Mouse (Mus musculus): ENCODE results near the gene Gm49325. TPM values are rescaled to one million over a fixed set of nuclear protein-coding genes. Genes with fewer than 3 reads are reported as not detected.
A peak's percentile ranks its signal among the peaks of the same experiment; 100 is the strongest.

Gm49325 gene
- polyA plus RNA-seq, 1 experiment from 2014 or later, result 3.0 TPM

DNA sequence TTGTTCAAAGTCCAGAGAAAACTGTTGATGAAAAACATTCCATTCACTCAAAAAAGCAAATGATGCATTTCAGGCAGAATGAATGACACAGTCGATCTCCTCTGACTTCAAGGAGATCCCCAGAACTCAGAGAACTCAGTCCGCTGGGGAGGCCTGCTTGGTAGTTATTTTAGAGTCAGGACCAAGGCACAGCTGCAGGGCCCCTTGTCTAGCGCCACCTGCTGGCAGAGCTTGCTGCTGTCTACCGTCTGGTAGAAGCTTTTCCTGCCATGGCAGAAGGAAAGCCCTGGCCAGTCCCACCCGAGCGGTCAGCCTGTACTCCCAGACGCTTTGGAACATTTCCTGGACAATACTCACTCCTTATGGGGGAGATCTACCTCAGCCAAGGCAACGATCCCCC is 39.3 kb upstream of the Gm49325 start:
- ATAC-seq (ENCODE audit: insufficient read depth) (no peak), DNase-seq (peak; percentile 87)
- H3K4me3 ChIP-seq (ENCODE audit: low read depth, low read length), result no peak overlapping the region
- no peak overlapping the region for H3K4me2 ChIP-seq
- no peaks in the 10 kb centered on the region for H3K4me1 ChIP-seq (ENCODE audit: insufficient read depth)
- H3K27me3 ChIP-seq (ENCODE audit: insufficient read depth, low read length), result no peaks in the 10 kb centered on the region
- WGBS, result 33% methylated on average over 8 of the region's 8 CpGs
- H3K36me3 ChIP-seq (ENCODE audit: insufficient read depth), result no peaks in the 10 kb centered on the region
- H3K9ac ChIP-seq, result no peak overlapping the region
- TF ChIP-seq CTCF (IDR thresholded peaks at IDR 0.05; ENCODE audit: low read depth), result peak; percentile 82
- H3K27ac ChIP-seq (ENCODE audit: low read depth), result no peak overlapping the region
- no peaks in the 10 kb centered on the region for H3K9me3 ChIP-seq (ENCODE audit: low read depth, low read length)

GRCm38 (mm10) chr10:77569481-77569880 is 36.5 kb upstream of the Gm49325 start:
- ATAC-seq (ENCODE audit: insufficient read depth), result 0 out of 2 replicates have a peak, but pooled peaks have one; percentile 34
- no peak for TF ChIP-seq CTCF (IDR thresholded peaks at IDR 0.05; ENCODE audit: low read depth)
- peak overlapping the region; percentile 18; the same call in 1 of the 2 replicates for H3K4me2 ChIP-seq
- no peaks in the 10 kb centered on the region for H3K9me3 ChIP-seq (ENCODE audit: low read depth, low read length)
- H3K36me3 ChIP-seq (ENCODE audit: insufficient read depth), result no peaks in the 10 kb centered on the region
- H3K27me3 ChIP-seq (ENCODE audit: insufficient read depth, low read length), result no peaks in the 10 kb centered on the region
- H3K4me1 ChIP-seq (ENCODE audit: insufficient read depth), result no peaks in the 10 kb centered on the region
- no peak overlapping the region for H3K9ac ChIP-seq
- peak; percentile 29 for DNase-seq
- WGBS, result 37% methylated on average over 7 of the region's 7 CpGs
- no peak overlapping the region for H3K4me3 ChIP-seq (ENCODE audit: low read depth, low read length)
- H3K27ac ChIP-seq (ENCODE audit: low read depth), result peak overlapping the region; percentile 34

GRCm38 (mm10) chr10:77569973-77570658 is 35.9 kb upstream of the Gm49325 start:
- H3K4me2 ChIP-seq, result no peak overlapping the region
- H3K9me3 ChIP-seq (ENCODE audit: low read depth, low read length), result no peaks in the 10 kb centered on the region
- H3K27me3 ChIP-seq (ENCODE audit: insufficient read depth, low read length), result no peaks in the 10 kb centered on the region
- no peak for DNase-seq
- peak; percentile 57; the same call in 1 of the 2 replicates for ATAC-seq (ENCODE audit: insufficient read depth)
- no peak overlapping the region for H3K4me3 ChIP-seq (ENCODE audit: low read depth, low read length)
- no peaks in the 10 kb centered on the region for H3K4me1 ChIP-seq (ENCODE audit: insufficient read depth)
- TF ChIP-seq CTCF (IDR thresholded peaks at IDR 0.05; ENCODE audit: low read depth), result no peak
- H3K27ac ChIP-seq (ENCODE audit: low read depth), result peak overlapping the region; percentile 34; the same call in 1 of the 2 replicates
- 31% methylated on average over 6 of the region's 6 CpGs for WGBS
- H3K36me3 ChIP-seq (ENCODE audit: insufficient read depth), result no peaks in the 10 kb centered on the region
- H3K9ac ChIP-seq, result no peak overlapping the region

DNA sequence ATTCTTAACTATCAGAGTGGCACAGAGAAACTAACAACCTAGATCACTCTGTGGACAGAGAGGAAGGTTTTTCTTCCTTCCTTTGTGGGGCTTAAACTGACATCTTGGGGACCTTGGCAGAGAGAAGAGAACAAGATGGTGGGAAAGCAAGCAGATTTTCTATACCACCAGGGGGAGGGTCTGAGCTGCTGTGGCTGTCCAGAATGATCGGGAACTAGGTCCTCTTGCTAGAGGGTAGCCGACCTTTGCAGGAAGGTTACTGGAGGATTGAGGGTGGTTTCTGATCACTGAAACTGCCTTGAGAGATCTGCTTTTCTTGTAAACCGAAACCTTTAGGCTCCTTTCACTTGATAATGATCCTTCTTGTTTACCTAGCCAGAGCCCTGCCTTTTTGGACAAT is 33.8 kb upstream of the Gm49325 start:
- peak; percentile 35 for DNase-seq
- Histone ChIP-seq H3K9ac (no peak overlapping the region), H3K4me3 (ENCODE audit: low read depth, low read length) (no peak overlapping the region), H3K4me1 (ENCODE audit: insufficient read depth) (no peaks in the 10 kb centered on the region), H3K9me3 (ENCODE audit: low read depth, low read length) (no peaks in the 10 kb centered on the region), H3K36me3 (ENCODE audit: insufficient read depth) (no peaks in the 10 kb centered on the region), H3K27me3 (ENCODE audit: insufficient read depth, low read length) (no peaks in the 10 kb centered on the region), H3K4me2 (no peak overlapping the region), H3K27ac (ENCODE audit: low read depth) (no peak overlapping the region)
- TF ChIP-seq CTCF (IDR thresholded peaks at IDR 0.05; ENCODE audit: low read depth), result peak; percentile 35
- ATAC-seq (ENCODE audit: insufficient read depth), result no peak
- WGBS, result 23% methylated on average over 3 of the region's 3 CpGs

DNA sequence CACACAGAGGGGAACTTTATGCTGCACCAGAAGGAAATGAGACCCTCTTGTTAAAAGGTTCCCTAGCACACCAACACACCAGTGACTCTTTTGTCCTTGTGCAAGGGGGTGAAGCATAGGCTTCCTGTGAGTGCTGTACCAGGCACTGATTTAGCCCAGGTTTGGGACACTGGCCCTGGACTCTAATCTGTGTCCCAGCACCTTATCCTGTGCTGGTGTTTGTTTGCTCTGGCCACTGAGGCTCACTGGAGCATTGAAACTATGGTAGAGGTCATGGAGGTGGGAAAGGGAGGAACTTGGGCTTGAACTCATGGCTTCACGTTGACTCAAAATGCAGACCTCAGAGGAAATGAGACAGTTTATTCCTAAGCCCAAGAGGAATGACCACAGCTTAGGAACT is 32.8 kb upstream of the Gm49325 start:
- Histone ChIP-seq H3K4me3 (ENCODE audit: low read depth, low read length) (no peak overlapping the region), H3K27me3 (ENCODE audit: insufficient read depth, low read length) (no peaks in the 10 kb centered on the region), H3K4me1 (ENCODE audit: insufficient read depth) (no peaks in the 10 kb centered on the region), H3K9ac (no peak overlapping the region), H3K36me3 (ENCODE audit: insufficient read depth) (no peaks in the 10 kb centered on the region), H3K9me3 (ENCODE audit: low read depth, low read length) (no peaks in the 10 kb centered on the region), H3K4me2 (no peak overlapping the region), H3K27ac (ENCODE audit: low read depth) (no peak overlapping the region)
- WGBS, result 56% methylated on average over 1 of the region's 1 CpGs
- no peak for TF ChIP-seq CTCF (IDR thresholded peaks at IDR 0.05; ENCODE audit: low read depth)
- DNase-seq (no peak), ATAC-seq (ENCODE audit: insufficient read depth) (no peak)

DNA sequence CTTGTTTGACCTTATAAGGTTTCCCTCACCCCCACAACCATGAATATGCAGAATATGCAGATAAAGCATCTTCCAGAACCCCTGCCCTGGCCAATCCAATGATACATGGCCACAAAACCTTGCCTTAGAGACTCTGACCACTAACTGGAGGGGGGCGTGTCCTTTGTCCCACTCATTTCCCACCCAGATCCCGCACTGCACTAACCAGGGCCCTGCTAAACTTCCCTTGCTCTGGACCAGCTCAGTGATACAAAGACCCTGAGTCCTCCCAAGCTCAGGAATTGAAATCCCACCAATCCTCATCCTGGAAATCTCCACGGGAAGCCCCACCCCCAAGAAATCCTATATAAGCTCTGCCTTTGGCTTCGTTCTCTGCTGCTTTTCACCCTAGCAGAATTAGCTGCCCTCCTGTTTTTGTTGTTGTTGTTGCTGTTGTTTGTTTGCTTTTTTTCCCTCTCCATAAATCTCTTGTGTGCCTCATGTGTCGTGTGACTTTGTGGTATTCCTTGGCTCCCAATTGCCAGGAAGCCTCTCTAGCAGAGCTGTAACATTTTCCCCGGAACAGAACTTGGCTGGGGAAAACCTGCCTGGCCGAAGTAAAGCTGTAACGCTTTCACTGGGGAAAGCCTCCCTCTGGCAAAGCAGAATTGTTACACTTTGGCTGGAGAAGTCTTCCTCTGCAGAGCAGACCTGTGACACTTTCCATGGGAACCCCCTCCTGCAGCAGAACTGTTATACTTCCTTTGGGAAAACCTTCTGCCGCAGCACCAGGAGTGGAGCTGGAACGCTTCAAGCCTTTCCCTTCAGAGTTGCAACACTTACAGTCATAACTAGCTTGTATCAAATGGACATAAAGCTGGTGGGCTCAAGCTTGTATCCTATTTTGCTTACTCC is 25.7 kb upstream of the Gm49325 start:
- no peak overlapping the region for H3K4me2 ChIP-seq
- ATAC-seq (ENCODE audit: insufficient read depth), result no peak
- H3K4me1 ChIP-seq (ENCODE audit: insufficient read depth), result peaks cover 8% of the 10 kb centered on the region
- no peak for DNase-seq
- no peaks in the 10 kb centered on the region for H3K27me3 ChIP-seq (ENCODE audit: insufficient read depth, low read length)
- no peaks in the 10 kb centered on the region for H3K9me3 ChIP-seq (ENCODE audit: low read depth, low read length)
- no peak overlapping the region for H3K27ac ChIP-seq (ENCODE audit: low read depth)
- WGBS, result 56% methylated on average over 10 of the region's 10 CpGs
- no peak overlapping the region for H3K4me3 ChIP-seq (ENCODE audit: low read depth, low read length)
- no peak overlapping the region for H3K9ac ChIP-seq
- TF ChIP-seq CTCF (IDR thresholded peaks at IDR 0.05; ENCODE audit: low read depth), result no peak
- H3K36me3 ChIP-seq (ENCODE audit: insufficient read depth), result no peaks in the 10 kb centered on the region

GRCm38 (mm10) chr10:77581023-77581407 is 25.0 kb upstream of the Gm49325 start:
- Histone ChIP-seq H3K36me3 (ENCODE audit: insufficient read depth) (no peaks in the 10 kb centered on the region), H3K27ac (ENCODE audit: low read depth) (peak overlapping the region; percentile 91; the same call in 1 of the 2 replicates), H3K9me3 (ENCODE audit: low read depth, low read length) (no peaks in the 10 kb centered on the region), H3K4me3 (ENCODE audit: low read depth, low read length) (peak overlapping the region; percentile 77), H3K27me3 (ENCODE audit: insufficient read depth, low read length) (no peaks in the 10 kb centered on the region), H3K4me1 (ENCODE audit: insufficient read depth) (peaks cover 8% of the 10 kb centered on the region), H3K9ac (peak overlapping the region; percentile 61), H3K4me2 (peak overlapping the region; percentile 86)
- ATAC-seq (ENCODE audit: insufficient read depth) (no peak), DNase-seq (no peak)
- TF ChIP-seq CTCF (IDR thresholded peaks at IDR 0.05; ENCODE audit: low read depth), result no peak
- 5% methylated on average over 8 of the region's 8 CpGs for WGBS

Measured in lung, embryonic 14.5 days (tissue).